Mouse (Mus musculus) cortical plate, adult 2 months (tissue): ENCODE data around the gene Atp6v1fnb. TPM values are rescaled to one million over a fixed set of nuclear protein-coding genes. Genes with fewer than 3 reads are reported as not detected.

Experiments
- H3K27ac ChIP-seq: fragments of 200-500 bp; 2 replicates; pipeline ENCODE4 v1.5.1; 2012; ENCODE audit warnings: low read length, control low read depth, inconsistent platforms; ENCODE audit not compliant: insufficient read depth
- H3K4me1 ChIP-seq: fragments of 200-500 bp; 2 replicates; pipeline ENCODE4 v1.6.1; 2011; ENCODE audit warnings: low read length; ENCODE audit not compliant: control insufficient read depth, insufficient read depth
- H3K4me3 ChIP-seq: fragments of 200-500 bp; 2 replicates; pipeline ENCODE4 v1.5.1; 2011; ENCODE audit warnings: mild to moderate bottlenecking, low read length, control low read depth; ENCODE audit not compliant: insufficient read depth
- CTCF ChIP-seq: fragments of 200-500 bp; IDR thresholded peaks from 2 replicates; pipeline ENCODE4 v1.5.1; 2011; ENCODE audit warnings: mild to moderate bottlenecking, control low read depth, low read length; ENCODE audit not compliant: insufficient read depth; ENCODE audit errors: extremely low read depth
- POLR2A ChIP-seq: fragments of 200-500 bp; IDR thresholded peaks from 2 replicates; pipeline ENCODE4 v1.6.1; 2011; ENCODE audit warnings: mild to moderate bottlenecking, low read length, control low read depth; ENCODE audit not compliant: insufficient read depth; ENCODE audit errors: extremely low read depth
- polyA plus RNA-seq: library from polyadenylated mRNA; depleted of rRNA; stranded (reverse); fragments of >200 nt; gene quantifications from 2 replicates; pipeline ENCODE4 v1.2.3, GENCODE M21; 2012; rRNA removed

Gene Atp6v1fnb
- 0.17 TPM in 1 of 2 replicates, not detected in the other for polyA plus RNA-seq

GRCm38 (mm10) chr6:29471137-29471536 is at the start of gene Atp6v1fnb:
Gene Atp6v1fnb, plus strand, starts transcription at chr6:29471437.
- H3K4me3 ChIP-seq, result no peak within 1 kb of the TSS
- TF ChIP-seq CTCF, result no peak
- TF ChIP-seq POLR2A, result no peak
- no peak within 1 kb of the TSS for H3K27ac ChIP-seq

GRCm38 (mm10) chr6:29425118-29425517 is 46.1 kb upstream of the Atp6v1fnb start:
- Histone ChIP-seq H3K27ac (no peak overlapping the region), H3K4me1 (no peaks in the 10 kb centered on the region), H3K4me3 (no peak overlapping the region)
- no peak for TF ChIP-seq POLR2A
- no peak for TF ChIP-seq CTCF

More at GRCm38 (mm10) chr6:29471137-29471536, at the start of gene Atp6v1fnb:
- no peaks in the 10 kb centered on the region for H3K4me1 ChIP-seq

- Histone ChIP-seq H3K27ac (no peak overlapping the region), H3K4me1 (no peaks in the 10 kb centered on the region), H3K4me3 (no peak overlapping the region)
- TF ChIP-seq CTCF, result no peak
These were observed 44.9 kb upstream of the Atp6v1fnb start for GRCm38 (mm10) chr6:29426331-29426730.

- H3K4me1 ChIP-seq, result no peaks in the 10 kb centered on the region
- H3K4me3 ChIP-seq, result no peak overlapping the region
- TF ChIP-seq CTCF, result no peak
- TF ChIP-seq POLR2A, result no peak
- H3K27ac ChIP-seq, result no peak overlapping the region
These were observed 43.1 kb upstream of the Atp6v1fnb start for GRCm38 (mm10) chr6:29428171-29428570.

- TF ChIP-seq POLR2A (no peak), CTCF (no peak)
- H3K4me3 ChIP-seq, result no peak overlapping the region
- no peaks in the 10 kb centered on the region for H3K4me1 ChIP-seq
- H3K27ac ChIP-seq, result no peak overlapping the region
These were observed 40.4 kb upstream of the Atp6v1fnb start for GRCm38 (mm10) chr6:29430681-29431420.

- Histone ChIP-seq H3K27ac (no peak overlapping the region), H3K4me1 (no peaks in the 10 kb centered on the region), H3K4me3 (no peak overlapping the region)
- TF ChIP-seq POLR2A (no peak), CTCF (no peak)
These were observed 39.8 kb upstream of the Atp6v1fnb start for GRCm38 (mm10) chr6:29431473-29431872.

- H3K27ac ChIP-seq, result no peak overlapping the region
- no peak overlapping the region for H3K4me3 ChIP-seq
- H3K4me1 ChIP-seq, result no peaks in the 10 kb centered on the region
- TF ChIP-seq CTCF, result no peak
These were observed 39.1 kb upstream of the Atp6v1fnb start for GRCm38 (mm10) chr6:29432156-29432555.

GRCm38 (mm10) chr6:29432676-29433037 is 38.6 kb upstream of the Atp6v1fnb start:
- no peak overlapping the region; the same call in 1 of the 2 replicates for H3K4me3 ChIP-seq
- H3K4me1 ChIP-seq, result no peaks in the 10 kb centered on the region
- TF ChIP-seq CTCF, result no peak
- TF ChIP-seq POLR2A, result no peak
- no peak overlapping the region for H3K27ac ChIP-seq

- no peaks in the 10 kb centered on the region for H3K4me1 ChIP-seq
- TF ChIP-seq POLR2A, result no peak
- no peak for TF ChIP-seq CTCF
- H3K4me3 ChIP-seq, result peak within 1 kb of the TSS; percentile 23
- no peak within 1 kb of the TSS for H3K27ac ChIP-seq
These were observed 38.0 kb upstream of the Atp6v1fnb start, which contains the start of gene Flnc for GRCm38 (mm10) chr6:29433038-29433803. Gene Flnc, plus strand, starts transcription at chr6:29433256.
